Mouse (Mus musculus): ENCODE results near the gene Sart3.
"Not testable (repeated sequence)": the region's sequence is repeated elsewhere in the genome, so short reads cannot be mapped to it uniquely, and the experiment has no call there.

Gene Sart3

GRCm38 (mm10) chr5:113790453-113791196, 18.3 kb upstream of the Sart3 start:
- DNase-seq (ENCODE audit: low read depth, low spot score): no peak

- DNase-seq (ENCODE audit: low read depth, low spot score): no peak
Measured at GRCm38 (mm10) chr5:113789075-113789788, 16.9 kb upstream of the Sart3 start.

- no peak for DNase-seq (ENCODE audit: low read depth, low spot score)
Measured at GRCm38 (mm10) chr5:113788645-113789044, 16.3 kb upstream of the Sart3 start.

- peak; percentile 34 for DNase-seq (ENCODE audit: low read depth, low spot score)
Measured at GRCm38 (mm10) chr5:113786985-113787384, 14.7 kb upstream of the Sart3 start.

GRCm38 (mm10) chr5:113784104-113784503, 11.8 kb upstream of the Sart3 start:
- DNase-seq (ENCODE audit: low read depth, low spot score): not testable (repeated sequence)

GRCm38 (mm10) chr5:113783581-113784001, 11.3 kb upstream of the Sart3 start:
- no peak for DNase-seq (ENCODE audit: low read depth, low spot score)

GRCm38 (mm10) chr5:113782624-113783023, 10.3 kb upstream of the Sart3 start:
- DNase-seq (ENCODE audit: low read depth, low spot score): no peak

- no peak for DNase-seq (ENCODE audit: low read depth, low spot score)
Measured at GRCm38 (mm10) chr5:113781875-113782274, 9.6 kb upstream of the Sart3 start.

GRCm38 (mm10) chr5:113781254-113781653, 8.9 kb upstream of the Sart3 start:
- no peak for DNase-seq (ENCODE audit: low read depth, low spot score)

GRCm38 (mm10) chr5:113780763-113781162, 8.5 kb upstream of the Sart3 start:
- DNase-seq (ENCODE audit: low read depth, low spot score): no peak

- no peak for DNase-seq (ENCODE audit: low read depth, low spot score)
Measured at GRCm38 (mm10) chr5:113780082-113780752, 7.9 kb upstream of the Sart3 start.

GRCm38 (mm10) chr5:113779569-113779968, 7.3 kb upstream of the Sart3 start:
- DNase-seq (ENCODE audit: low read depth, low spot score): no peak

GRCm38 (mm10) chr5:113777728-113778127, 5.4 kb upstream of the Sart3 start:
- not testable (repeated sequence) for DNase-seq (ENCODE audit: low read depth, low spot score)

GRCm38 (mm10) chr5:113776896-113777226, 4.6 kb upstream of the Sart3 start:
- DNase-seq (ENCODE audit: low read depth, low spot score): no peak

GRCm38 (mm10) chr5:113776128-113776895, 4.0 kb upstream of the Sart3 start:
- no peak for DNase-seq (ENCODE audit: low read depth, low spot score)

GRCm38 (mm10) chr5:113775585-113775984, 3.3 kb upstream of the Sart3 start:
- no peak for DNase-seq (ENCODE audit: low read depth, low spot score)

- DNase-seq (ENCODE audit: low read depth, low spot score): peak; percentile 88
Measured at GRCm38 (mm10) chr5:113773664-113774063, 1.4 kb upstream of the Sart3 start.

GRCm38 (mm10) chr5:113772905-113773519, 702 bp upstream of the Sart3 start:
- no peak for DNase-seq (ENCODE audit: low read depth, low spot score)

GRCm38 (mm10) chr5:113771213-113772162, 822 bp downstream of the Sart3 start:
- peak; percentile 92 for DNase-seq (ENCODE audit: low read depth, low spot score)

- no peak for DNase-seq (ENCODE audit: low read depth, low spot score)
Measured at GRCm38 (mm10) chr5:113768806-113769205, 3.5 kb downstream of the Sart3 start.
